Mouse (Mus musculus): ENCODE data around the gene Olfr538.
"Not testable (repeated sequence)": the region's sequence is repeated elsewhere in the genome, so short reads cannot be mapped to it uniquely, and the experiment has no call there.

Gene Olfr538

GRCm38 (mm10) chr7:140567586-140567985, at the start of gene Olfr538:
Gene Olfr538, plus strand, starts transcription at chr7:140567886.
- no peak for DNase-seq (ENCODE audit: low read depth)

- no peak for DNase-seq (ENCODE audit: low read depth)
Measured at GRCm38 (mm10) chr7:140539746-140540145, 27.9 kb upstream of the Olfr538 start.

DNA sequence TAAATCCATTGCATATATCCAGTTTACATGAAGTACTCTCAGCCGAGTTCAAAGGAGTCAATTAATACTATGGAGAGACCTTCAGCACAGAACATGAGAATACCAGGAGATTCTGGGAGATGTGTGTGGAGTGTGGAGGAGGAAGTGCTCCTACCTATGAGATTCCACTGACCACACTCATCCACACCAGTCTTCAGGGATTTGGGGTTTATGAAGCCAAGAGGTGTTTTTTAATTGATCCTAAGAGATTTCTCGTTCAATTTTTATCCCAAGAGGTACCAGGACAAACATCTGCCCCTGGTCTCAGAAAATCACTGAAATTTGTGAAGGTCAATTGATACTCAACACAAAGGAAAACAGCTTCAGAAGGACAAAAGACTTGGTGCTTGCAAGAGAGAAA, 33.3 kb downstream of the Olfr538 start, which contains the start of gene Olfr46:
Gene Olfr46, plus strand, starts transcription at position 301 of the 400 bp plus-strand sequence.
- DNase-seq (ENCODE audit: low read depth): not testable (repeated sequence)

Measured in 416B (cell line).